Mouse (Mus musculus): Measurements from ENCODE around the gene Megf11.
A peak's percentile ranks its signal among the peaks of the same experiment; 100 is the strongest.

Megf11 gene

GRCm38 (mm10) chr9:64371305-64371819 is 14.1 kb upstream of the Megf11 start:
- Histone ChIP-seq H3K36me3 (ENCODE audit: control insufficient read depth, insufficient read depth, low read length, poor library complexity, severe bottlenecking) (no peaks in the 10 kb centered on the region), H3K27me3 (ENCODE audit: control insufficient read depth, insufficient read depth, low read length, poor library complexity, severe bottlenecking) (no peaks in the 10 kb centered on the region; the same call in 1 of the 2 replicates)
- no peak for DNase-seq (ENCODE audit: low read depth, low spot score)

- H3K27me3 ChIP-seq (ENCODE audit: control insufficient read depth, insufficient read depth, low read length, poor library complexity, severe bottlenecking) = no peaks in the 10 kb centered on the region; the same call in 1 of the 2 replicates
- DNase-seq (ENCODE audit: low read depth, low spot score) = no peak
These were observed 9.0 kb upstream of the Megf11 start for GRCm38 (mm10) chr9:64376380-64376779.

GRCm38 (mm10) chr9:64383021-64383788 is 2.2 kb upstream of the Megf11 start:
- Histone ChIP-seq H3K27me3 (ENCODE audit: control insufficient read depth, insufficient read depth, low read length, poor library complexity, severe bottlenecking) (no peaks in the 10 kb centered on the region), H3K36me3 (ENCODE audit: control insufficient read depth, insufficient read depth, low read length, poor library complexity, severe bottlenecking) (no peaks in the 10 kb centered on the region)
- DNase-seq (ENCODE audit: low read depth, low spot score) = no peak

More at GRCm38 (mm10) chr9:64376380-64376779, 9.0 kb upstream of the Megf11 start:
- no peaks in the 10 kb centered on the region for H3K36me3 ChIP-seq (ENCODE audit: control insufficient read depth, insufficient read depth, low read length, poor library complexity, severe bottlenecking)

GRCm38 (mm10) chr9:64386466-64387211 is 1.2 kb downstream of the Megf11 start:
- H3K36me3 ChIP-seq (ENCODE audit: control insufficient read depth, insufficient read depth, low read length, poor library complexity, severe bottlenecking) = no peaks in the 10 kb centered on the region
- no peaks in the 10 kb centered on the region for H3K27me3 ChIP-seq (ENCODE audit: control insufficient read depth, insufficient read depth, low read length, poor library complexity, severe bottlenecking)
- DNase-seq (ENCODE audit: low read depth, low spot score) = no peak

- Histone ChIP-seq H3K36me3 (ENCODE audit: control insufficient read depth, insufficient read depth, low read length, poor library complexity, severe bottlenecking) (no peaks in the 10 kb centered on the region), H3K27me3 (ENCODE audit: control insufficient read depth, insufficient read depth, low read length, poor library complexity, severe bottlenecking) (no peaks in the 10 kb centered on the region)
- no peak for DNase-seq (ENCODE audit: low read depth, low spot score)
These were observed 4.3 kb downstream of the Megf11 start for GRCm38 (mm10) chr9:64389576-64390292.

- DNase-seq (ENCODE audit: low read depth, low spot score) = peak; percentile 68
- Histone ChIP-seq H3K36me3 (ENCODE audit: control insufficient read depth, insufficient read depth, low read length, poor library complexity, severe bottlenecking) (no peaks in the 10 kb centered on the region), H3K27me3 (ENCODE audit: control insufficient read depth, insufficient read depth, low read length, poor library complexity, severe bottlenecking) (no peaks in the 10 kb centered on the region)
These were observed 8.6 kb downstream of the Megf11 start for GRCm38 (mm10) chr9:64393914-64394596.

GRCm38 (mm10) chr9:64395238-64395920 is 10.0 kb downstream of the Megf11 start:
- Histone ChIP-seq H3K36me3 (ENCODE audit: control insufficient read depth, insufficient read depth, low read length, poor library complexity, severe bottlenecking) (no peaks in the 10 kb centered on the region), H3K27me3 (ENCODE audit: control insufficient read depth, insufficient read depth, low read length, poor library complexity, severe bottlenecking) (no peaks in the 10 kb centered on the region)
- DNase-seq (ENCODE audit: low read depth, low spot score) = no peak

- peak; percentile 7 for DNase-seq (ENCODE audit: low read depth, low spot score)
- no peaks in the 10 kb centered on the region for H3K27me3 ChIP-seq (ENCODE audit: control insufficient read depth, insufficient read depth, low read length, poor library complexity, severe bottlenecking)
- H3K36me3 ChIP-seq (ENCODE audit: control insufficient read depth, insufficient read depth, low read length, poor library complexity, severe bottlenecking) = no peaks in the 10 kb centered on the region
These were observed 11.7 kb downstream of the Megf11 start for GRCm38 (mm10) chr9:64397108-64397507.

GRCm38 (mm10) chr9:64399121-64399520 is 13.7 kb downstream of the Megf11 start:
- no peak for DNase-seq (ENCODE audit: low read depth, low spot score)
- Histone ChIP-seq H3K27me3 (ENCODE audit: control insufficient read depth, insufficient read depth, low read length, poor library complexity, severe bottlenecking) (no peaks in the 10 kb centered on the region), H3K36me3 (ENCODE audit: control insufficient read depth, insufficient read depth, low read length, poor library complexity, severe bottlenecking) (no peaks in the 10 kb centered on the region)

GRCm38 (mm10) chr9:64402141-64402540 is 16.7 kb downstream of the Megf11 start:
- no peaks in the 10 kb centered on the region for H3K36me3 ChIP-seq (ENCODE audit: control insufficient read depth, insufficient read depth, low read length, poor library complexity, severe bottlenecking)
- H3K27me3 ChIP-seq (ENCODE audit: control insufficient read depth, insufficient read depth, low read length, poor library complexity, severe bottlenecking) = no peaks in the 10 kb centered on the region
- no peak for DNase-seq (ENCODE audit: low read depth, low spot score)

GRCm38 (mm10) chr9:64406841-64407240 is 21.4 kb downstream of the Megf11 start:
- Histone ChIP-seq H3K36me3 (ENCODE audit: control insufficient read depth, insufficient read depth, low read length, poor library complexity, severe bottlenecking) (no peaks in the 10 kb centered on the region), H3K27me3 (ENCODE audit: control insufficient read depth, insufficient read depth, low read length, poor library complexity, severe bottlenecking) (no peaks in the 10 kb centered on the region)
- DNase-seq (ENCODE audit: low read depth, low spot score) = no peak

- no peaks in the 10 kb centered on the region for H3K36me3 ChIP-seq (ENCODE audit: control insufficient read depth, insufficient read depth, low read length, poor library complexity, severe bottlenecking)
- no peak for DNase-seq (ENCODE audit: low read depth, low spot score)
- H3K27me3 ChIP-seq (ENCODE audit: control insufficient read depth, insufficient read depth, low read length, poor library complexity, severe bottlenecking) = no peaks in the 10 kb centered on the region
These were observed 22.1 kb downstream of the Megf11 start for GRCm38 (mm10) chr9:64407390-64407970.

- Histone ChIP-seq H3K27me3 (ENCODE audit: control insufficient read depth, insufficient read depth, low read length, poor library complexity, severe bottlenecking) (no peaks in the 10 kb centered on the region), H3K36me3 (ENCODE audit: control insufficient read depth, insufficient read depth, low read length, poor library complexity, severe bottlenecking) (no peaks in the 10 kb centered on the region)
- no peak for DNase-seq (ENCODE audit: low read depth, low spot score)
These were observed 23.4 kb downstream of the Megf11 start for GRCm38 (mm10) chr9:64408821-64409220.
